Mouse (Mus musculus) spleen, postnatal 36 days (tissue): Measurements from ENCODE around the gene Ppm1h.
"Not testable (repeated sequence)": the region's sequence is repeated elsewhere in the genome, so short reads cannot be mapped to it uniquely, and the experiment has no call there.

Experiments
- DNase-seq, 2 experiments: peaks; one replicate each; pipeline ENCODE4 v3.0.0; 2022; ENCODE audit warnings: low spot score in 2 of 2, mixed read lengths in 1 of 2

Ppm1h gene

DNA sequence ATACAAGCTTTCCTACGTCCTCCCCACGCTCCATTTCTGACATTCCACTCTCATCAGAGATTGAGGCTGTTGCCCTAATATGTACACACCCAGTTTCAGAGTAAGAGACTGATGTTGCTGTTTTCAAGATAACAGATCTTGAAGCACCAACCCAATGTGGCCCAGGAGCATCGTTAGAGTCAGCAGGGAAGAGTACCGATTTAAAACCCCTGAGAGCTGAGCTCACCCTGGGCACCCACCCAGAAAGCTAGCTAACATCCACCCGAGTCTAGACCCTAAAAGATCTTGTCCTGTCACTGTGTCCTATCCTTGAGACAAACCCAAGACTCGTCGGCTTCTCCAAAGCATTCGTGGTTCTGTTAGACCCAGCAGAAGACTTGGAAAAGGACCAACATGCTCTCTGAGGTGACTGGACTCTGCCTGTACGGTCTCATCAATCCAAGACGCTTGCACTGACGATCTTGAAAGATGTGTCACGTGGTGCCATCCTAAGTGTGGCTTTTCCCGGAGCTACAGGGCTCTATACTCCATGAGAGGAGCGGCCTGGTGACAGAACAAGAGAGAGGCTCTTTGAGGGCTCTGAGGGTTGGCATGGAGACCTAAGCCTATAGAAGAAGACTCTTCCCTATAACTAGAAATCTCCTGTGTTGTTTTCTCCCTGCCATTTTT lies 212.3 kb downstream of the Ppm1h start:
- DNase-seq: no peak

DNA sequence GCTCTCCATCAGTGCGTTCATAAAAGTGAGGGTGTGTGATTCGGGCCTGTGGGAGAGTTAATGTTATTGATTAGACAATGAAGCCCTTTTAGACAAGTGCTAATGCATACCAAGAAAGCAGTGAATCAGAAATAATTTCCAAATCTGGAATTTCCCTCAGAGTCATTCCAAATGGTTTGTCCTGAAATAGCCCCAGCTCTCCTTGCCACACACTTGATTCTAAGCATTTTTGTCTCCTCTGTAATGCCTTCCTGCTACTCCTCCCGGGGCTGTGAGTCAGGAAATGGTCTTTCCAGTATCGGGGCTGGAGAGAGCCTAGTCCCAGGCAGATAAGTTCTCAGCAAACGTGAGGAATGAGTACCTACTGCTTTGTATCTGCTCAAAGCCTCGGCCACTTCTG lies 212.9 kb downstream of the Ppm1h start:
- no peak for DNase-seq

DNA sequence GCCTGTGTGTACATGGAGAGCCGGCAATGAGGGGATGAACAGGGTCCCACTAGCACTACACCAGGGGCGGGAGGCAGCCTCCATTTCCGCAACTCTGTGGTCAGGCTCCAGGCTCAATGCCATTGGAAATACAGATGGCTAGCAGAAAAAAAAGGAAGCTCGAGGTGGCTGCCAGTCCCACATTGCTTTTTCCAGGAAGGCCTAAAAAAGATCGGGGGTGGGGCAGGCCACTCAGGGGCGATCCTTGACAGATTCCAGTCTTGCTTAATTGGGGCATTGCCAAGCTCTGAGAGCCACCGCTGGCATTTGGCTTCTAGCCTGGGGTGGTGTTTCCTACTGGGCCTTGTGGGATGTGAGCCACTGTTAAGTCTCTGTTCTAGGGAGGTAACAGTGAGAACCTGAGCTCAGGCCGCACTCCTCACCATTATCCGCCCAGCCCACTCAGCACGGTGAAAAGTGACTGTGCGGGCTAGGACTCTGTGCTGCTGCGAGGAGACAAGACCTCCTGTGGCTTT lies 216.1 kb downstream of the Ppm1h start:
- peak; percentile 11 to 40 for DNase-seq

DNA sequence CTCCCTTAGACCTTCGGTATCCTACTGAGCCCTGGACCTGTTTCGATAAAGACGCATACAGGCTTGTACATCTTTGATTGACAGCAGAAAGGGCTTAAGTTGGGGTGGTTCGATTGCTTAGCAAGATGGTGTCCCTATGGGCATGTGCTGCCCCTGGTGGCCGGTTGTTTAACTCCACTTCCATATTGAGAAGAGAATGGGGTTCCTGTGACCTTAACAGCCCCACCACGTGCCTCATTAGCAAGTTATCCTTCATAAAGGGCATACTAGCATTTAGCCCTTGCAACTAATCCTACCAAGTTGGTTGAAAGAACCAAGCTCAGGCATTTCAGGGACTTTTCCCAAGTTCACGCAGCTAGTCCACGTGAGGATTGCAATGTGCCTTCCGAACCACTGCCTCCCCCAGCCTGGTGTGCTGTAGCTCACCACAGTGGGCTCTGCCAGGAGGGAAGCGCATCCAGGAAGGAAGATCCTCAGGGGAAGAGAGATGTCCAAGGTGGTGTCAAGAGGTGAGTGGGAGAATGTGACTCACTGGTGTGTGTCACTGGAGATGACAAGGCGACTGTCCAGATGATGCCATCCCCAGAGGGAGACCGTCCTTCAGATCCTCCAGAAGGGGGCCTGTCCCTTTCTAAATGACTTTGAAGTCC lies 216.7 kb downstream of the Ppm1h start:
- DNase-seq: peak in 1 of 2 experiments; percentile 19

DNA sequence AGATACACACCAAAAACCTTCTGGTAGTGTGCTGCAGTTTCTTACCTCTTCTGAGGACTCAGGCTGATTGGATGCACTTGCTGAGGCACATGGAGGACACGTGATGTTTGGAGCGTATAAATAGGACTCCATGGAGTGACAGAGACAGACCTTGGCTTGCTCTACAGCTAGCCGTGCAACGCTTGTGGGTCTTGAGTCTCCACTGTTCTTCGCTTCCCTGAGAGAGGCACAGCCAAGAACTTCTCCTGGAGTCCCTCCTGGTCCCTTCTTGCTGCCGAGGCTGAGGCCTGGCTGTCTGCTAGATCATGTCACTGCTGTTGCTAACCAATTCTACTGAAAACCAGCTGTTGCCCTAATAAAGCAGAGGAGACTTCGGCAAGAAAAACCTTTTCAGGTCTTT lies 221.4 kb downstream of the Ppm1h start:
- DNase-seq: no peak

DNA sequence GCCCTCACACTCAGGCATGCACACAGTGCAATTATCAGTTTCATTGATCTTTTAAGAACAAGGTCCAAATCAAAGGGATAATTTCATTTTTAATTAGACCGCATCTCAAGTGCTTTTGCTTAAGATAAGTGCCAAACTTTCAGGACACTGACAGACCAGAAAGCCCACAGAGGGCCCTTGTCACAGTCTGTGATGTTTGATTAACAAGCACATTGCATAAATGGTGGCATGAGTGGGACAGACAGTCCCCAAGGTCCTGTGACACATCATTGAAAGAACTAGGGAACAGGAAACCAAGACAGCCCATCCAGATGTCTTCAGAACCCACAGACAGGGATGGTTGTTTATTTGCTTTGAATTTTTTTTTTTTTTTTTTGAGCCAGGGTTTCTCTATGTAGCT lies 221.9 kb downstream of the Ppm1h start:
- DNase-seq: no peak

DNA sequence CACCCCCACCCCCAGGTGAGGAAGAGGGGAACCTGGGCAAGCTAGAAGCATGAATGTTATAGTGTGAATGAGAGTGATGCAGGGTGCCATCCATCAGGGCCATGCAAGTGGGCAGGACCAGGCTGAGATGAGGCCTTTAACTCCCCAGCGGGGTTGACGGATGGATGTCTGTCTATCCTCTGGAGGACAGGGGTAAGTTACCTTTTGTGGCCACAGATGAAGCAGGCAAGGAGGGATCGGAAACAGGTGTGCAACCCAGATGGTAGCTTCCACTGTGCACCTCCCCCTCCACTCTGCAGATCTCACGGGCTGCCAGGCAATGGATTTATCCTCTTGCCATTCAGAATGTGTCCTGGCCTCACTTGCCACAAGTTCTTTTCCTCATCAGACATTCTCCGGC lies 222.8 kb downstream of the Ppm1h start:
- no peak for DNase-seq

DNA sequence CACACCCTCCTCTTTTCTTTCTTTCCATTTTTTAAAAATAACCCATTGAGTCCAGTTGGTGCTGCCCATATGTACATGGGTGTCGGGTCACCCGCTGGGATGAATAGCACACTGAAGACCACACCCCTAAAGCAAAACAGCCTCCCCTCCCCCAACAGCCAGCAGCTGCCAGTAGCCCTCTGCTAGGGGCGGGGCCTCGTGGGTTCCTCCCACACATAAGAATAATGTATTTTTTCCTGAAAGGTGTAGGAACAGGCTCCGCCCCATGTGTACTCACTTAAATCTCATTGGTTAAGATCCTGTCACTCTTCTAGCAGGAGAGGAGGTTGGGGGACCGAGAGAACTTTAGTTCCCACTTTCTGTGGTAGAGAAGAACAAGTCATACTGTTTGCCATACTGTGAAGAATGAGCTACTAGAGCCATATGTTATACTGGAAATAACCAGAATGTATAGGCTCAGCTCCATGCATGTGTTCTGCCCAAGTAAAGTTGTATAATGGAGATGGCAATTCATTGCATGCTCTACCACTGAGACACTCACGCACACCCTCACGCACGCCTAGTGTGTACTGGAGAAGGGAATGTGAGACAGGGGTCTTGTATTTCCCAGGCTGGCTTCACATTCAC lies 231.0 kb downstream of the Ppm1h start:
- no peak for DNase-seq

DNA sequence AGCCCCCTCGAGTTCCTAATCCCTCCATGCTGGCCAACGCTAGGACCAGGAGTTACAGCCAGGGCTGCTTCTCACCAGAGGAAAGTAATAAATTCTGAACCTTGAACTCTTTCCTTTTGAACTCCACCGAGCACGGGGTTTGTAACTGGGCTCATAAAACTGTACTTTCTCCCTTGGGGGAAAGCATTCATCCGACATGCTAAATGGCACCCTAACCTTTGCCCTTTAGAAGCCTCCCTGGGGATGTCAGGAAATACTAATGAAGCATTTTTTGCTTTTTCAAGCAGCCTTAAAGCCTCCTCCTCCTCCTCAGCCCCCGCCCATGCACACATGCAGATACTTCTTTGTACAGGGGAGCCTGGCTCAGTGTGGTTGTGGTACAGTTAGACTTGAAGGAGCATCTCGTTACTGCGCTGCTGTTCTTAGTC lies 232.2 kb downstream of the Ppm1h start:
- DNase-seq: no peak

DNA sequence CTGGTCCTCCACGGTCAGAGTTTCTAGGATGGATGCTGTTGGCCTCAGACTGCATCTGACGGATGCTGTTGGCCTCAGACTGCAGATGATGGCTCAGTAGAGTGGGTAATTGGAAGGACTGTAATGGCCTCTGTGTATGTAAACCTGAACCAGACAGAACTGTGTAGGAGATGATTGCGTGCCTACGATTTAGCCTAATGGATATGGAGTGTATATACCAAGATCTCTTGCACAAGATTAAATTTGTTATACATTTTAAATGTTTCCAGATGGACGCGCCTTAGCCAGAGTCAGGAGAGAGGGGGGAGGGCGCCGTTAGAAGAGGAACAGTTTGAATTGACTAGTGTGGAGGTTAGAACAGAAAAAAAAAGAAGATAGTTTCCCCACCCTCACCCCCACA lies 233.1 kb downstream of the Ppm1h start:
- no peak for DNase-seq

DNA sequence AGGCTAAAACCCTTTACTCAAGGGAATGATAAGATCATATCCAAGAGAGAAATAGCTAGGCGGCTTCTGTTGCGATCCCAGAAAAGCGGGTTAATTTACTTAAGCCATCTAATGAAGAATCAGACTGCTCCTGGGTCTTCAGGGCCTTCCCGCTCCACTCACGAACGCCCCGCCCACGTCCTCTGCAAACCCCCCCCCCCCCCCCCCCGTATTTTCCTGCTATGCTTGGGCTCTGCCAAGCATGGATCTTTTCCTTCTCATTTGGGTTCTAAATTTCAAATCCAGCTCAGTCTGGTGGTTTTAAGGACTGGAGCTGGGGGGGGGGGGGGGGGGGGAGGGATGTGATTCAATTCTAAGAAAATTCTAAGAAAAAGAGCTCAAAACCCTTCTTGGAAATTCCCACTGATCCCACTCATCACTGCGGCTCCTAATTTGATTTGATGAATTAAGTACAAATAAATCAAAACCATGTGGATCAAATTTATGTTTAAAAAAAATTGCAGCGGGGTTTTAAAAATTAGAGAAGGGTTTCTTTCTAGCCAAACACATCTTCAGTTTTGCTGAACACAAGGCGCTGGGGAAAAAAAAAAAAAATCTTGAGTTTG lies 233.6 kb downstream of the Ppm1h start:
- no peak for DNase-seq

DNA sequence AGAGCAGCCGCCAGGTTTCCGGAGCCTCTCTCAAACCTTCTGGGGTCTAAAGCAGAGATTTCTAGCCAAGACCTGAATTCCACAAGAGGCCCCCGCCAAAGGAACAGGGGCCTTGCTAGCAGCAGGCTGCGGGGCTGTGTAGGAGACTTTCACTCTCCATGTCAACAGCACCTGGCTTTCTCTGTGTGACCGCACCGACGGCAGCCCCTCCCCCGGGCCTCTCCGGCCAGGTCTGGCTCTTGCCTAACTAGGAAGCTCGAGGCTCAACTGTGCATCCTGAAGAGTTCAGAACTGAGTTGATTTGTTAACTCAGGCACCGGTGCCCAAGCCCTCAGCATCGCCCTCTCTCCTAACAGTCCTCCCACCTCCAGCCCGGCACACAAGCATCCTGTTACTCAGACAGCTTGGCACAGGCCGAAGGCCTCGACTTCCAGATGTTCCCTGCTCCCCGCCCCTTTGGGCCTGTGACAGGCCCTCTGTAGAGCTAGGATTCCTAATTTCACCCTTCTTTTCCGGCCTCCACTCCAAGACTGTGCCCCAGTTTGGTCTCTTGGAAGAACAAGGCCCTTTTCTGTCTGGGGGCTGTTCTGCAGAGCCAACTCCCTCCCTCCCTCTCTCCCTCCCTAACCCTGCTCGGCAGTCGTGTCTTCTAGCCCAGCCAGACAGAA lies 234.3 kb downstream of the Ppm1h start:
- DNase-seq: peak; percentile 19 to 24

DNA sequence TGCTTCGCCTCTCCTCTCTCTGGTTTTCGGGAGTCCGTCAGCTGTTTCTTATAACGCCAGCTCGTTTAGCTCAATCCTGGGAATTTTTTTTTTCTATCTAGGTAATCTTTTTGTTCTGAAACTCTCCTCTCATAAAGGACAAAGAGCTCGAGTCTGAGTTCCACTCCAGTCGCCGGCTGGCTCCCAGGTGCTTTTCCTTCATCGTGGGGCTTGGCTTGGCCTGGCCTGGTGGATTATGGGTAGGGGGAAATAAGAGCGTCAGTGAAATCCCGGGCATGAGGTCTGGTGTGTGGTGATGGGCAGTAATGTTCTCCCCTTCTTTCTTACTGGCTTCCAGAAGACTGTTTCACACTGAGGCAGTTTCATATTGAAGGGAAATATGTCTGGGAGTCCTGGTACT lies 234.8 kb downstream of the Ppm1h start:
- DNase-seq: no peak

DNA sequence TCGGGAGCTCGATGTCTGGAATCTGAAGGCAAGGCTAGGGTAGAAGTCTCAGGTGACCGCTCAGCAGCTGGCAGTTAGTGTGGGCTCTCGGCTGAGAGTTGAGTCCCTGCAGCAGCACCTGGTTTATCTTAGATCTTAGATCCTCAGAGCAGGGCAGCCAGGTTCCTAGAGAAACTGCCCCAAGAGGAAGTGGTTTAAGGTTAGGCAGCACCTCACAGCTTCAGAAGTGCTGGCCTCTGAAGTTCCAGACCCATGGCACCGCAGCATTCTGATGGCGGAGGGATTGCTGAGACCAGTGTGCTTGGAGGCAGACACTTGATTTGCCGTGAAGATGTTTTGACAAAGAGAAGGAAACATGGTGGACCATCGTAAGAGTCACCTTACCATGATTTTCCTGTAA lies 237.3 kb downstream of the Ppm1h start:
- DNase-seq: no peak

DNA sequence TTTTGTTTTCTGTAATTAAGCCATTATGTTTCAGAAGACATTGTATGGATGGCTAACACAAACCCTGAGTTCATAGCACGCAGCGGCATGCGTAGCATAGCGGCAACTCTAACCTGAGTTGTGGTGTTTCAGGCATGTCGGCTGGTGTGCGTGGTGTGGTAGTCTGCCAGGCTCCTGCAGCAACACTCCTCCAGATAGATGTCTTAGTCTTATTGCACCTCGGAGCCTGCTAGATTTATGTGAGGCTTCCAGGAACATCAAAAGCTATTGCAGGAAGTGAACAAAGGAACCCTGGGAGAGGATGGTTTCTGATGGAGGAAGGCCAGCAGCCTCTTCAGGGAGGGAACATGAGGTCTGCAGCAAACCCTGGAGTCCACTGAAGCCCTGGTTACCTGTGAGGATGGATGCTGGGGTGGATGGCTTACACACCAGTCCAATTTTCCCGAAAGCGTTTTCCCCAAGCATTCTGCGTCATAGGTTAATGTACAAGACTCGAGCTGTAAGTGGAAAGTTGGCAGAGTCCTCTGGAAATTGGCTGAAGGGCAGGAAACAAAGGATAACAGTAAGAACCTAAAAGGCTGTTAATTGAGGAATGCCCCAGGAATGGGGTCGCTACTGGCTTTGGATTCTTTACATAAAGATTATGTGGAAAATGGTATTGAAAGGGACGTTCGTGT lies 239.2 kb downstream of the Ppm1h start:
- no peak for DNase-seq

DNA sequence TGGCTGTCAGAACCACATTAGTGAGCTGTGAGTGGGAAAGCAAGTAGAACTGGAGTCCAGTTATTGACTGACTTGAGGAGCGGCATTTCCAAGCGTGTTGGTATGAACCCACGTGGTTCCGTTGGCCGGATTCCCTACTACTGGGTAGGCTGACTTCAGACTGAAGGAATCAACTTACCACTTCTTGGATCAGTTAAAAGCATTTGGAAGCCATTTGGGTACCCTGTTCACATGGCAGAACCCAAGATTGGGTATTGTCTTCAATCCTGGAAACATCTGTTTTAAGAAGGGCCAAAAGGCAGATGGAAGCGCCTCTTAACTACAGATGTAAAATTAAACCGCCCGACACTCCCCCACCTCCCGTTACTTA lies 239.7 kb downstream of the Ppm1h start:
- no peak for DNase-seq

DNA sequence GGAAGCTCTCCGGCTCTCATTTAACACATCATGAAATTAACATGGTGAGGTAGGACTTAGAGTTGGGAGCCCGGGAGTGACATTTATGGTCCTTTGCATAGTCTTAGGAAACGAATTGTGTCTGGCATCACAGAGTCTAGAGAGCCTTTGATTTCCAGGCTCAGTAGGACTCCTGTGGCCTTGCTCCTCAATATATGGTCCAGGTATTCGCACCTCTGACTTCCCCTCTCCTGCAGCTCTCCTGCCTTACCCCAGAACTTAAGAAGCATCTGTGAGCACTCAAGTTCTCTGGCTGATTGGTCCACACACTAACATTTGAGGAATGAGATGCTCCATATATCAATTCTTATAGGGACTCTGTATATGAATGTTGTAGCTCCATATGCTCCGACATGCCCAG lies 240.2 kb downstream of the Ppm1h start:
- no peak for DNase-seq

DNA sequence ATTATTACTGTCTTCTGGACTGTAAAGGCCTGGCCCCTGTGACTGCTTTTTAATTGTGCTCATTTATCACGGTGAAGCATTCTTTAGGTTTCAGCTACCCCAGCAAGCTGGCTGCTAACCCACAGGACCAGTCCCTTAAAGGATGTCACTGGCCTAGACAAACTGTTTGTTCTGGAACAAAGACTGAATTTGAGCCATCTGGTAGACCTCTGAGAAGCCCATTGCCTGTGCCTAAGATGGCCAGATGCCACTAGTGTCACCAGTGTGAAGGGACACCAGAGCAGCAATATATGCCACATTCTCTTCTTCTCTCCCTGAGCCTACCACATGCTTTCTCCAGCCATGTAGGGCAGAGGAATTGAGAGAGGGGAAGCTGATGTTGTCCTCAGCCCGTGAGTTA lies 240.9 kb downstream of the Ppm1h start:
- DNase-seq: no peak

DNA sequence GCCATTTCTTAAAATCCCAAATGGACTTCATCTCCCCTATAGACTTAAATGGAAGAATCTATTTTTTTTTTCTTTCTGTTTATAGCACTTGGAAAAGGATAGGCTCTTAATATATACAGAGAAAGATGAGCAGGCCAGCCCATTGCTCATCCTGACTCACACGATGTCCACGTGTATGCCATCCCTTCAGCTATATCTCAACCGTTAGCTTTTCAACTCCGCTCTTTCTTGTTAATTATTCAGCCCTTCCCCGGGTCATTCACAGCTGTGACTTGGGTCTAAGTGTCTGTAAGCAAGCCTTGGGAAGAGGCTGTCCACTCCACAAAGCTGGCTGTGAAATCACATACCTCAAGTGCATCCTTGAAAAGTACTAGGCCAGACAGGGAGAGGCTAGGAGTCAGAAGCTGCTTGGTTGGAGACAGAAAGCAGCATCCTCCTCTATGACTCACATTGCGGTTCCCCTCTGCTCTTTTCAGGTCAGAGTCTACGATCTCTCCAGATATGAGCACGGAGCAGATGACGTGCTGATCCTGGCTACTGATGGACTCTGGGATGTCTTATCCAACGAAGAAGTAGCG lies 241.7 kb downstream of the Ppm1h start:
- no peak for DNase-seq

DNA sequence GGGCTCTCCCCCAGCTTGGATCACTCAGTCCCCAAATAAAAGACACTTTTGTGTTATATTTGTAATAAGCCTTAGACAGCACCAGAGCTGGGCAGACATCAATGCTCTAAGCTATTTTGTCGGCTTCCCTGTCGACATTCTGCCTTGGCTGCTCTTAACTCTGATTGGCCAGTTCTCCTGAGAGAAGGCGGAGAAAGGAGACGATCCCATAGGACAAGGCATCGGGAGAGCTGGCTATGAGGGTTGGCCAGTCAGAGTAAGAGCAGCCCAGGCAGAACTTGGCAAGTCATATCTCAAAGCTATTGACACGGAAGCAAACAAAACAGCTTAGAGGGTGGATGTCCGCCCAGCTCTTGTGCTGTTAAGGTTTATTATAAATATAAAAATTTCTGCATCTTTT lies 243.7 kb downstream of the Ppm1h start:
- DNase-seq: no peak

DNA sequence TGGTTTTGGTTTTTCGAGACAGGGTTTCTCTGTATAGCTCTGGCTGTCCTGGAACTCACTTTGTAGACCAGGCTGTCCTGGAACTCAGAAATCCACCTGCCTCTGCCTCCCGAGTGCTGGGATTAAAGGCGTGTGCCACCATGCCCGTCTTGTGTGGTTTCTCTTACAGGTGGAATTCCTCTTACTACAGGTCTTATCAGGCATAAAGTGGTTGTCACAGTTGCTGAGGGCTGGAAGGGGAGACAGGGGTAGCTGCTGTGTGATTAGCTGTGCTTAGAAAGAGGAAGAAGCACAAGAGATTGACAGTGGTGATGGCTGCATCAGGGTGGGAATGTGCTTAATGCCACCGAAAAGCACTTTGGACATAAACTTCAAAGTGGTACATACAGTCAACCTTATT lies 246.0 kb downstream of the Ppm1h start:
- DNase-seq: not testable (repeated sequence)
